Mouse (Mus musculus): ENCODE results near the gene Mink1. TPM values are rescaled to one million over a fixed set of nuclear protein-coding genes. Genes with fewer than 3 reads are reported as not detected.
A peak's percentile ranks its signal among the peaks of the same experiment; 100 is the strongest.

Mink1 gene
- polyA plus RNA-seq, 1 experiment, result 79.5 TPM

DNA sequence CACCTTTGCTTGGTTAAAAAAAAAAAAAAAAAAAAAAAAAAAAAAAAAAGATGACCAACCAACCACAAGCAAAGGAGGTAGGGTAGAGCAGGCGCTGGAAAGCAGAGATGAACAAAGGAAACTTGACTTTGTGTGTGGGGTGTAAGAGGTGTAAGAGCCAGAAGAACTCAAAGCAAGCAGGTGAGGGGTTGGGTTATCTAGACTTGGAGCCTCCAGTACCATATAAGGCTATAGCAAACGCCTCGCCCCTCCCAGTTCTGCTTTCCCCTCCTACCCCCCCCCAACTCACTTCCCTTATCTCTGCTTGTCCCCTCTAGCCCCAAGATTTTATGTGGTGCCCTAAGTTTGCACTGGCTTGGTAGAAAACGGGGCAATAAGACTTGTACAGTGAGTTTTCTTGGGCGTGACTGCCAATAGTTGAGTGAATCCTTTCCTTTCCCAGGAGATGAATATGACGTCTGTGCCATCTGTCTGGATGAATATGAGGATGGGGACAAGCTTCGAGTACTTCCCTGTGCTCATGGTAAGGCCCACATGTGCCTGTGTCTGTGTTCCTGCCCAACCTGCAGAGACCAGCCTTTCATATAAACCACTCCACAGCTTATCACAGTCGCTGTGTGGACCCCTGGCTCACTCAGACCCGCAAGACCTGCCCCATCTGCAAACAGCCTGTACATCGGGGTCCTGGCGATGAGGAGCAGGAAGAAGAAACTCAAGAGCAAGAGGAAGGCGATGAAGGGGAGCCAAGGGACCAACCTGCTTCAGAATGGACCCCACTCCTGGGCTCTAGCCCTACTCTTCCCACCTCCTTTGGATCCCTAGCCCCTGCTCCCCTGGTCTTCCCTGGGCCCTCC lies 87.9 kb downstream of the Mink1 start:
- H3K27ac ChIP-seq (ENCODE audit: control insufficient read depth, insufficient read depth, low read depth, low read length, poor library complexity), result peak overlapping the region; percentile 74
- TF ChIP-seq CTCF (IDR thresholded peaks at IDR 0.05; ENCODE audit: control insufficient read depth, insufficient read depth, low read length) (no peak), POLR2A (IDR thresholded peaks at IDR 0.05; ENCODE audit: borderline replicate concordance, control insufficient read depth, low read depth, low read length) (peak; percentile 32; the same call in 1 of the 2 replicates)
- 29% methylated on average over 12 of the region's 12 CpGs for WGBS
- H3K4me3 ChIP-seq (replicated peaks; ENCODE audit: control insufficient read depth, low read depth, low read length), result peak overlapping the region; percentile 22
- peaks cover 8% of the 10 kb centered on the region; the same call in 1 of the 2 replicates for H3K4me1 ChIP-seq (ENCODE audit: control insufficient read depth, insufficient read depth, low read length)

DNA sequence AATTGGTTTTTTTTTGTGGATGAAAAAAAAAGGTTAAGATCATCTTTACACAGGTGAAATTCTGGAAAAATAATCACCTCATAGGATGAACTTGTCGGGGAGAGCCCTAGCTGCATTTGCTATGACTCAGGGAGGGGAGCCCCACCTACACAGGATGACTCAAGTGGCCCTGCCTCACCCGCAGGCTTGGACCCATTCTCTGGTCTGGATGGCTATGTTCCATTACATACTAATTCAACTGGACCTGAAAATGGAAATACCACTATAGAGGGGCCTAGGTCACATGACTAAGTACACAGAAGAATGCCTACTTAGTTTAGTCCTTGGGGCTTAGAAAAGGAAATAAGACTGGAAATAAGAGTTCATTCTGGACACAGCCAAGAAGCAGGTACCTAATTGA lies 88.7 kb downstream of the Mink1 start:
- Histone ChIP-seq H3K4me3 (replicated peaks; ENCODE audit: control insufficient read depth, low read depth, low read length) (peak overlapping the region; percentile 26), H3K4me1 (ENCODE audit: control insufficient read depth, insufficient read depth, low read length) (peaks cover 8% of the 10 kb centered on the region), H3K27ac (ENCODE audit: control insufficient read depth, insufficient read depth, low read depth, low read length, poor library complexity) (peak overlapping the region; percentile 74; the same call in 1 of the 2 replicates)
- no peak for TF ChIP-seq CTCF (IDR thresholded peaks at IDR 0.05; ENCODE audit: control insufficient read depth, insufficient read depth, low read length)
- no peak for TF ChIP-seq POLR2A (IDR thresholded peaks at IDR 0.05; ENCODE audit: borderline replicate concordance, control insufficient read depth, low read depth, low read length)
- 16% methylated on average over 2 of the region's 2 CpGs for WGBS

GRCm38 (mm10) chr11:70652029-70652883 lies 89.6 kb downstream of the Mink1 start:
- WGBS, result 16% methylated on average over 12 of the region's 12 CpGs
- Histone ChIP-seq H3K4me3 (replicated peaks; ENCODE audit: control insufficient read depth, low read depth, low read length) (peak overlapping the region; percentile 98), H3K4me1 (ENCODE audit: control insufficient read depth, insufficient read depth, low read length) (peaks cover 10% of the 10 kb centered on the region), H3K27ac (ENCODE audit: control insufficient read depth, insufficient read depth, low read depth, low read length, poor library complexity) (peak overlapping the region; percentile 100)
- TF ChIP-seq CTCF (IDR thresholded peaks at IDR 0.05; ENCODE audit: control insufficient read depth, insufficient read depth, low read length) (no peak), POLR2A (IDR thresholded peaks at IDR 0.05; ENCODE audit: borderline replicate concordance, control insufficient read depth, low read depth, low read length) (no peak)

DNA sequence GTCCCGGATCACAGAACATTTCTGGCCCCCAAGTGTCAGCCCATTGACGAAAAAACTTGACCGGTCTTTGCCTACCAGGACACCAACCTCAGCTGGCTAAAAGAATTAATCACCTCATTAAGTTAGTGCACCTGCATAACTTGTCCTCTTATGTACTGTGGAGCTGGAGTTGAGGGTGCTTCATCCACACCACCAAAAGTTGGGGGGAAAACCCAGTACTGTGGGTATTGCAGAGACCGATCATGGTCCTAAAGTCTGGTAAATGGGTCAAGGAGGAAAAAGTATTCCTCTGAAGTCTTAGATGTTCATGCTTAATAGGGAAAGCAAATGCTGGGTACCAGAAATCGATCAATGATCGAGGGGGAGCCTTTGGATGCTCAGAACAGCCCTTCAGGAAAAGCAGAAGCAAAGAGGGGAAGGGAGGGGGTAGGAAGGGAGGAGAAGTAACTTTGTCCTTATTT lies 90.2 kb downstream of the Mink1 start:
- no peak for TF ChIP-seq CTCF (IDR thresholded peaks at IDR 0.05; ENCODE audit: control insufficient read depth, insufficient read depth, low read length)
- Histone ChIP-seq H3K27ac (ENCODE audit: control insufficient read depth, insufficient read depth, low read depth, low read length, poor library complexity) (peak overlapping the region; percentile 100), H3K4me3 (replicated peaks; ENCODE audit: control insufficient read depth, low read depth, low read length) (peak overlapping the region; percentile 98), H3K4me1 (ENCODE audit: control insufficient read depth, insufficient read depth, low read length) (peaks cover 10% of the 10 kb centered on the region)
- 8% methylated on average over 6 of the region's 6 CpGs for WGBS

DNA sequence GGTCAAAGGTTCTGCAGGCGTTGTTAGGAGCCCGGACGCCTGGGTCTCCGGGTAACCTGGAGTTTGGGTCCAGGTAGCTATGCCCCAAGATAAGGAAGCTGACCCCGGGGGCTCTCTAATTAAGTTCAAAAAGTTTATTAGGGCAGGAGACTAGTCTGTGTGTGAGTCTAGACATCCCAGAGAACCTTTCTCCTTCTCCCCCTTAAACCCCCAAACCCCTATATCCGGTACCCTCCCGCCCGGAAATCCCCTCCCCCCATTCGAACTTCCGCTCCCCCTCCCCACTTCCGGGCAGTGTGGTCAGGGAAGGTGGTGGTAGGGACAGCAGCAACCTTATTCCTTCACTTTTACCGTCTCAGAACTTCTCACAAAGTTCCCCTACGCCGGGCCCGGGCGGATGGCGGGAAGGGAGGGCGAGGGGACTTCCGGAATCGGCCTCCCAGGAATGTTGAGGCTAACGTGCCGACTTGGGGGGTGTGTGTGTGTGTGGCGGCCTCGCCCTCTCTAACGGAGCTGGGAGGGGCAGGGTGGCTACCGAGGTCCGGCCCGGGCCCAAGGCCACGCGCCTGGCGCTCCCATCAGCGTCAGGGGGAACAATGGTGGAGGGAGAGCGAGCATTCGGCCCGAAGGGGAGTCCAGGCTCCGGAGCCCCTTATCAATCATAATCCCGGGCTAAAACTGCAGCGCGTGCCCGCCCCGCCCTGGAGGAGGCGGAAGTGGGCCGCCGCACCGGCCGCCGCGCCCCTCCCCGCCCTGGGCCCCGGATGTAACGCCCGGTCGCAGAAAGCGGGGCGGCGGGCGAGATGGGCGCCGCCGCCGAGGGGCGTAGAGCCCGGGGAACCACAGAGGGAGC lies 90.9 kb downstream of the Mink1 start:
- peak overlapping the region; percentile 98 for H3K4me3 ChIP-seq (replicated peaks; ENCODE audit: control insufficient read depth, low read depth, low read length)
- H3K27ac ChIP-seq (ENCODE audit: control insufficient read depth, insufficient read depth, low read depth, low read length, poor library complexity), result peak overlapping the region; percentile 100
- WGBS, result under 1% methylated on average over 63 of the region's 63 CpGs
- H3K4me1 ChIP-seq (ENCODE audit: control insufficient read depth, insufficient read depth, low read length), result peaks cover 10% of the 10 kb centered on the region
- no peak for TF ChIP-seq CTCF (IDR thresholded peaks at IDR 0.05; ENCODE audit: control insufficient read depth, insufficient read depth, low read length)
- peak; percentile 37; the same call in 1 of the 2 replicates for TF ChIP-seq POLR2A (IDR thresholded peaks at IDR 0.05; ENCODE audit: borderline replicate concordance, control insufficient read depth, low read depth, low read length)

- H3K4me3 ChIP-seq (replicated peaks; ENCODE audit: control insufficient read depth, low read depth, low read length), result peak within 1 kb of the TSS; percentile 98
- H3K4me1 ChIP-seq (ENCODE audit: control insufficient read depth, insufficient read depth, low read length), result peaks cover 7% of the 10 kb centered on the region
- under 1% methylated on average over 60 of the region's 61 CpGs for WGBS
- peak within 1 kb of the TSS; percentile 100 for H3K27ac ChIP-seq (ENCODE audit: control insufficient read depth, insufficient read depth, low read depth, low read length, poor library complexity)
- TF ChIP-seq CTCF (IDR thresholded peaks at IDR 0.05; ENCODE audit: control insufficient read depth, insufficient read depth, low read length) (no peak), POLR2A (IDR thresholded peaks at IDR 0.05; ENCODE audit: borderline replicate concordance, control insufficient read depth, low read depth, low read length) (peak; percentile 96; the same call in 1 of the 2 replicates)
These were observed 91.7 kb downstream of the Mink1 start, which contains the start of gene Pfn1 for GRCm38 (mm10) chr11:70654198-70654922. TSS of gene Pfn1 (minus strand) at chr11:70654644.

All from bone marrow, adult 2 months (tissue).